Mouse (Mus musculus): ENCODE results near the gene Amt.

GRCm38 (mm10) chr9:108308141-108308540, 11.5 kb downstream of the Amt start:
- TF ChIP-seq CTCF (IDR thresholded peaks at IDR 0.05; ENCODE audit: low read depth, low read length) (no peak), POLR2A (IDR thresholded peaks at IDR 0.05; ENCODE audit: insufficient read depth, low read length) (no peak)

Measured in ES-Bruce4 (cell line).